Mouse (Mus musculus) kidney, embryonic 14.5 days (tissue): ENCODE measurements around the gene Mxra7. TPM values are rescaled to one million over a fixed set of nuclear protein-coding genes. Genes with fewer than 3 reads are reported as not detected.
A peak's percentile ranks its signal among the peaks of the same experiment; 100 is the strongest.
"Not testable (repeated sequence)": the region's sequence is repeated elsewhere in the genome, so short reads cannot be mapped to it uniquely, and the experiment has no call there.

Experiments
- ATAC-seq: fragments of 200-750 bp; cut with Nextera tagmentation; 2 replicates; pipeline ENCODE4 v1.8.0; 2017; ENCODE audit warnings: moderate number of reproducible peaks, mild to moderate bottlenecking, moderate TSS enrichment, moderate library complexity; ENCODE audit not compliant: low FRiP score, low TSS enrichment
- H3K27ac ChIP-seq: fragments of 300-500 bp; sonication (generic); 2 replicates; pipeline ENCODE4 v1.5.1; 2014; ENCODE audit warnings: low read depth, mild to moderate bottlenecking, low read length, moderate library complexity, mixed read lengths
- H3K27me3 ChIP-seq: fragments of 300-500 bp; sonication (generic); 2 replicates; pipeline ENCODE4 v1.6.1; 2014; ENCODE audit warnings: mild to moderate bottlenecking, low read length; ENCODE audit not compliant: control insufficient read depth, insufficient read depth
- H3K36me3 ChIP-seq: fragments of 300-500 bp; sonication (generic); 2 replicates; pipeline ENCODE4 v1.6.1; 2014; ENCODE audit warnings: low read length, mixed read lengths; ENCODE audit not compliant: control insufficient read depth, insufficient read depth
- H3K4me1 ChIP-seq: fragments of 300-500 bp; sonication (generic); 2 replicates; pipeline ENCODE4 v1.6.1; 2014; ENCODE audit warnings: low read length, mixed read lengths; ENCODE audit not compliant: control insufficient read depth, insufficient read depth
- H3K4me2 ChIP-seq: fragments of 300-500 bp; sonication (generic); replicated peaks from 2 replicates; pipeline ENCODE4 v1.6.1; 2014; ENCODE audit warnings: low read depth, mild to moderate bottlenecking, low read length
- H3K4me3 ChIP-seq: fragments of 300-500 bp; sonication (generic); 2 replicates; pipeline ENCODE4 v1.5.1; 2014; ENCODE audit warnings: mild to moderate bottlenecking, low read length
- H3K9ac ChIP-seq: fragments of 300-500 bp; sonication (generic); 2 replicates; pipeline ENCODE4 v1.6.1; 2014; ENCODE audit warnings: low read depth, mild to moderate bottlenecking, low read length, moderate library complexity
- H3K9me3 ChIP-seq: fragments of 300-500 bp; sonication (generic); 2 replicates; pipeline ENCODE4 v1.6.1; 2016; ENCODE audit warnings: low read length; ENCODE audit not compliant: control insufficient read depth
- WGBS: fragments of 180-500 bp; shearing (Covaris S2); extraction: QIAGEN DNeasy Blood & Tissue Kit; methylation state at CpG from one replicate; pipeline ENCODE4 v1.1.7; 2014; 5-methylcytosine and 5-hydroxymethylcytosine counted together
- polyA plus RNA-seq: library from polyadenylated mRNA; unstranded; fragments of >200 nt; fragmentation: Nextera tagmentation; extraction: Ambion mirVana; gene quantifications from 2 replicates; pipeline ENCODE4 v1.2.1, GENCODE M21; 2014

Mxra7 gene
- polyA plus RNA-seq, 1 experiment from 2014 or later, result 16.0 TPM

DNA sequence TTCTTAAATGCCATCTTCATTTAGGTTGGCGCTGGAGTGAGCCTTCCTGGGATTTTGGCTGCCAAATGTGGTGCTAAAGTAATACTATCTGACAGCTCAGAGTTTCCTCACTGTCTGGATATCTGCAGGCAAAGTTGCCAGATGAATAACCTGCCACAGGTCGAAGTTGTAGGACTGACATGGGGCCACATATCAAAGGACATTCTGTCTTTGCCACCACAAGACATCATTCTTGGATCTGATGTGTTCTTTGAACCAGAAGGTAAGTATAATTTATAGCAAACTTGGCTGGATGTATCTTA lies 21.0 kb upstream of the Mxra7 start:
- 71% methylated on average over 2 of the region's 2 CpGs for WGBS
- not testable (repeated sequence) for H3K9me3 ChIP-seq, H3K4me3 ChIP-seq, ATAC-seq, H3K27ac ChIP-seq, H3K27me3 ChIP-seq, H3K9ac ChIP-seq, H3K4me2 ChIP-seq
- Histone ChIP-seq H3K4me1 (peaks cover 12% of the 10 kb centered on the region; the same call in 1 of the 2 replicates), H3K36me3 (peaks cover 47% of the 10 kb centered on the region)

DNA sequence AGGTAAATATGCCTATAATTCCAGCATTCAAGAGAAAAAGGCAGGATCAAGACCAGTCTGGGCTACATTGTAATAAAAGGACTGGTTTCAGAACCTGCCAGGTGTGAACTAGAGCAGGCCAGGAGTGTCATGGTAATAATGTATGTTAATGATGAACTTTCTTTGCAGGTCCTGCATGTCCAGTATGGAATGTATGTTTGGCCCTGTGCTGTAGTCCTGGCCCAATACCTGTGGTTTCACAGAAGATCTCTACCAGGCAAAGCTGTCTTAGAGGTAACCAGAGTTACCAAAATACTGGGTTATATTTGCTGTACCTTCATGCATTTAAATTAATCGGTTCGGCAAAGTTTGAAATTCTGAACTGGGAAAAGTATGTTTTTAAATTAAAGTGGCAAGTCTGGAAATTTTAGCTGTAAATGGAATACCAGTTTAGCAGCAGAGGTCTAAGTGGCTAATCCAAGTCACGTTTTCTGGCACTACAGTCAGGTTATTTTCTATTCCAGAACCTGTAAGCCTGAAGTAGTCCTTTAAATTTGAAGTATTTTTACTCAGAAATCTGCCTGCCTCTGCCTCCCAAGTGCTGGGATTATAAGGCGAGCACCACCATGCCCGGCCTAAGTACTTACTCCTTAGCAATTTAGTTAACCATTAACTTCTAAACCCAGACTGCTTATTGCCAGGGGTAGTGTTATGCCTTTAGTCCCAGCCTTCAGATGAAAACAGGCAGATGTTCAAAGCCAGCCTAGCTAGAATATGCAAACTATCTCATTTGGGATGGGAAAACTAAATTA lies 20.4 kb upstream of the Mxra7 start:
- Histone ChIP-seq H3K9me3 (no peaks in the 10 kb centered on the region), H3K4me2 (no peak overlapping the region), H3K27ac (no peak overlapping the region; the same call in 1 of the 2 replicates), H3K36me3 (peaks cover 47% of the 10 kb centered on the region), H3K4me3 (no peak overlapping the region), H3K9ac (no peak overlapping the region), H3K4me1 (peaks cover 12% of the 10 kb centered on the region; the same call in 1 of the 2 replicates), H3K27me3 (no peaks in the 10 kb centered on the region)
- 75% methylated on average over 5 of the region's 5 CpGs for WGBS
- ATAC-seq, result no peak

DNA sequence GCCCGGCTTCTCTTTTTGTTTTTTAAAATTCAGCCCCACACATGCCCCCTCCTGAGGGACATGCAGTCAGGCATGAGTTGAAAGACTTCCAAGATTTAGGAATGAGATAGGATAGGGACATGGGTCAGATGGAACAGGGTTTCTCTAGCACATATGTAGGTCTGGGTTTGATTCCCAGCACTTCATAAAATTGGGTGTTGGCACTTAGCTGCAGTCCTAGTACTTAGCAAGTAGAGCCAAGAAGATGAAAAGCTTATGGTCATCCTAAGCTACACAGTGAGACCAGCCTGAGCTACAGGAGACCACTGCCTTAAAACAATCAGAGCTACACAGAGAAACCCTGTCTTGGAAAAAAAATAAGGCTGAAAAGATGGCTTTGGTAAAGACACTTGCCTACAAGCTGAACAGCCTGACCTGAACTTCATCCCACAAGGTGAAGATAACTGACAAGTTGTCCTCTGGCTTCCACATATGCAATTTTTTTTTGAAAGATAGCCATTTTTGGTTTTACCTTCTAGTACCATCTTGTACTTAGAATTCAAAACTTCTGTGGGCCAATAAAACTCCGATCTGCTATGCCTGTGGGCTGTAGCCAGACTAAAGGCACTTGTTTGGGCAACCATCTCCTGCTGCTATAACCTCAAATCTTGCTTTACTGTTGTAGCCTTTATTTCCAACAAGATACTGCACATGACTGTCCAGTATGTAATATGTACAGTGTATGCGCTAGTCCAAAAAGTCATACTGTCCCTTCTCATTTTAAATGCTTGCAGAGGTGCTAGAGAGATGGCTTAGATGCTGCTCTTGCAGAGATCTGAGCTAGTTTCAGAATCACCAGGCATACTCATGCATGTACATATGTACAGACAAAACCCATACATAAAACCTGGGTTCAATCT lies 19.6 kb upstream of the Mxra7 start:
- no peak for ATAC-seq
- H3K9me3 ChIP-seq, result no peaks in the 10 kb centered on the region
- H3K4me2 ChIP-seq, result no peak overlapping the region
- WGBS, result 90% methylated on average over 3 of the region's 3 CpGs
- H3K27me3 ChIP-seq, result no peaks in the 10 kb centered on the region
- no peak overlapping the region for H3K4me3 ChIP-seq
- no peak overlapping the region; the same call in 1 of the 2 replicates for H3K27ac ChIP-seq
- H3K9ac ChIP-seq, result no peak overlapping the region
- peaks cover 47% of the 10 kb centered on the region for H3K36me3 ChIP-seq
- peaks cover 12% of the 10 kb centered on the region; the same call in 1 of the 2 replicates for H3K4me1 ChIP-seq

DNA sequence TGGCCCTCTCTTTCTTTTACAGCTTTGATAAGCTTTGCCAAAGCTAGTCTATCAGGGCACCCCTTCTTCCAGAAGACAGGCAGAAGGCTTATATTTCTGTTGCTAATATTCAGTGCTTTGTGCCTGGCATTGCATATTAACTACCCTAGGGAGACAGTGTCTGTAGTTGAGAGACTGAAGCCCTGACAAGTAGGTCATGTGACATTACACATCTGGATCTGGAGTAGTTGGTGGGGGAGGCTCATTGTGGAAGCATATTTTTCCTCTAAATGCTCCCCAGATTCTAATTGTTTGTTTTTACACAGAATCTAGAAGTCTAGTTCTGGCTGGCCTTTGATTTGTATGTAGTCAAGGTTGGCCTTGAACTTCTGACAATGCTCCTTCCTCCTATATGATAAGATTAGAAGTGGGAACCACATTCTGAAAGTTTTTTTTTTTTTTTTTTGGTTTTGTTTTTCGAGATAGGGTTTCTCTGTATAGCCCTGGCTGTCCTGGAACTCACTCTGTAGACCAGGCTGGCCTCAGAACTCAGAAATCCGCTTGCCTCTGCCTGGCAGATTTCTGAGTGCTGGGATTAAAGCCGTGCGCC lies 18.8 kb upstream of the Mxra7 start:
- no peak for ATAC-seq
- Histone ChIP-seq H3K27ac (no peak overlapping the region), H3K4me3 (no peak overlapping the region), H3K9ac (peak overlapping the region; percentile 7; the same call in 1 of the 2 replicates), H3K27me3 (no peaks in the 10 kb centered on the region), H3K36me3 (peaks cover 42% of the 10 kb centered on the region), H3K4me1 (peaks cover 12% of the 10 kb centered on the region; the same call in 1 of the 2 replicates), H3K4me2 (no peak overlapping the region), H3K9me3 (no peaks in the 10 kb centered on the region)
- WGBS, result 84% methylated on average over 4 of the region's 4 CpGs

DNA sequence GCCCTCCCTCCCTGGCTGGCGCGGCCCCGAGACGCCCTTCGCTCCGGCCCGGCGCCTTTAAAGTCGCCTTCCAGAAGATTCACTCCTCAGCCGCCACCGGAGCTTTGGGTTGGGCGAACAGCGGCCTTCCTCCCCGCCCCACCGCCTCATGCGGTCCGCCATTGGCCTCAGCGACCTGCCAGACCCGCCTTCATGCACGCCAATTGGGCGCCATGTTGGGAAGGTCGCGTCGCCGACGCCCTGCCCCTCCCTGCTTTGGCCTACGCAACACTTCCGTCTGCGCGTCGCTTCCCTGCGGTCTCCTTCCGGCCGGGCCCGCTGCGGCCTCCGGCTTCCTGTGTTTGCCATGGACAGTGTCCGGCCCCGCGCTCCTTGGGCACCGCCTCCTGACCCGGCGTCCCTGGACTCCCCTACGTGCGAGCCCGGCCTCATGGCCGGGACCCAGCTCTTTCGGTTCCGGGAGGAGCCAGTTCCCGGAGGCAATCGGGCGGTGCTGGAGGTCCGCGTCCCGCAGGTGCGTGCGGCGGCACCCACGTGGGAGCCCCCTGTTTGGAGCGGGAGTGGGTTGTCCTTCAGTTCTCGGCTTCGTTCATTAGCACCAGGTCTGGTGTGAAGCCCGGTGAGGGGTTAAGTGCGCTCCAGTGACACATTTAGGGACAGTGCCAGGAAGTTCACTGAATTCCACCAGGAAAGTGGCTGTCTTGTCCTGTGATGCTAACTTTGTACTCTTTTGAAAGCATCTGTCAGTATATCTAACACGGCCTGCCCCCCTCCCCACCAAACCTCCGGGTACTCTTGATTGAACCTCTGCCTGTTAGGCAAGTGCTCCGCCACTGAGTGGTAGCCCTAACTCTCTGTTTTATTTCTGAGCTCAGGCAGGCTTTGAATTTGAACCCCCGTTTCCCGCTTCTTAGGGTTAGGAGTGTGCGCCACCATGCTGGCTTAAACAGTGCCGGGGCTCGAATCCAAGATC lies 15.7 kb upstream of the Mxra7 start, which contains the start of the genes Mettl23 and Jmjd6:
TSS of gene Mettl23 (plus strand) at position 18 of the 973 bp plus-strand sequence.
TSS of gene Jmjd6 (minus strand) at position 189 of the 973 bp plus-strand sequence.
- Histone ChIP-seq H3K4me2 (peak within 1 kb of the TSS; percentile 84), H3K9me3 (no peaks in the 10 kb centered on the region), H3K36me3 (peaks cover 42% of the 10 kb centered on the region), H3K4me3 (peak within 1 kb of the TSS; percentile 90), H3K27ac (peak within 1 kb of the TSS; percentile 98), H3K9ac (peak within 1 kb of the TSS; percentile 94), H3K4me1 (peaks cover 23% of the 10 kb centered on the region), H3K27me3 (no peaks in the 10 kb centered on the region)
- WGBS, result 1% methylated on average over 63 of the region's 72 CpGs
- peak; percentile 96 for ATAC-seq

DNA sequence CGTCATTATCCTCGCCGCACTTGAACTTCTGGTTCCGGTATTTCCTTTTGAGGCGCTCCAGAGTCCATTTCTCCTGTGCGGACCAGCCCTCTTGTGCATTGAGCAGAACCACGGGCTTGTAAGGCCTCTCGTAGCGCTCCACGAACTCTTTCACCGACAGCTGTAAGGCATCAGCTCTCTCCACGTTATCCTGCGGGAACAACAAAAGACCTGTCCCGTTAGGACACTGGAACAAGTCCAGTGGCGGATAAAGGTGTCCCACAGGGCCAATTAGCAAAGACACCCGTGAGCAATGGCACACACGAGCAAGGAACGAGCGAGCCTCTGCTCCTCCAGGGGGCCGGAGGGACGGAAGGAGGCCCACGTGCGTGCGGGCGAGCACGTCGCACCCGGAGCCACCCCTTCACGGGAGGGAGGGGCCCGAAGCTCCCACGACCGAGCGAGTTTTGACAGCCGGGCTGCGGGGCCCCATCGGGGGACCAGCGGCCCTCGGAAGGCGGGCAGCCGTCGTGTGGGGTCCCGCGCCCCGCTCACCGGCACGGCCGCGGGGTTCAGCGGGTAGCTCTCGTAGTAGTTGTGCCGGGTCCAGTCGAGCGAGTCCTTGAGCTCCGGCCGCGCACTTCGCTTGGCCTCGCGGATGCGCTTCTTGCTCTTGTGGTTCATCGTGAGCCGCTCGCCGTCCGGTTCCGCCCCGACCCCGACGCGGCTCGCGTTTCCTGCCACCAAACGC lies 14.8 kb upstream of the Mxra7 start:
- Histone ChIP-seq H3K4me1 (peaks cover 23% of the 10 kb centered on the region), H3K27ac (peak overlapping the region; percentile 98), H3K4me2 (peak overlapping the region; percentile 84), H3K4me3 (peak overlapping the region; percentile 90), H3K9ac (peak overlapping the region; percentile 94), H3K36me3 (peaks cover 42% of the 10 kb centered on the region), H3K9me3 (no peaks in the 10 kb centered on the region), H3K27me3 (no peaks in the 10 kb centered on the region)
- WGBS, result under 1% methylated on average over 71 of the region's 73 CpGs
- ATAC-seq, result peak; percentile 36; the same call in 1 of the 2 replicates

DNA sequence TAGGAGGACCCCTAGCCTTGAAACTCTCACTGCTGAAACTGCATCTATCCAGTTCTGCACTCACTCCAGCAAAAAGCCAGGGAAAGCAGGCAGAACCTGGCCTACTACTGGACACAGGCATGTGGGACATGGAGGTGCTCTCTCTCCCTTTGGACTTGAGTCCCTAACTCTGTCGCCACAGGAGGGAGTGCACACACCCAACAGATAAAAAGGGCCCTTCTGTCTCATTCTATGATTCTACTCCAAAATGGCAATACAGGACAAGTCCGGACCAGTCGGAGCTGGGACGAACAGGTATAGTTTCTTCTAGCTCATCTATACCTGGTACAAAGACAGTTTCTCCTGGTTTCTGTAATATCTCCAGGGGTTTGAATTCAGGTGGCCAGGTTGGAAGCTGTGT lies 12.9 kb upstream of the Mxra7 start:
- no peak for ATAC-seq
- peaks cover 21% of the 10 kb centered on the region for H3K4me1 ChIP-seq
- WGBS, result 83% methylated on average over 4 of the region's 4 CpGs
- H3K27ac ChIP-seq, result no peak overlapping the region
- H3K9ac ChIP-seq, result peak overlapping the region; percentile 94; the same call in 1 of the 2 replicates
- H3K4me3 ChIP-seq, result peak overlapping the region; percentile 90
- peaks cover 60% of the 10 kb centered on the region for H3K36me3 ChIP-seq
- peak overlapping the region; percentile 84 for H3K4me2 ChIP-seq
- no peaks in the 10 kb centered on the region for H3K9me3 ChIP-seq
- no peaks in the 10 kb centered on the region for H3K27me3 ChIP-seq
